Mouse (Mus musculus) E14TG2a.4 (cell line): ENCODE results near the gene Gm10662.
"Not testable (repeated sequence)": the region's sequence is repeated elsewhere in the genome, so short reads cannot be mapped to it uniquely, and the experiment has no call there.

Experiments used
- CTCF ChIP-seq: conservative IDR thresholded peaks from 2 replicates; pipeline ENCODE4 v1.5.1; 2014; ENCODE audit warnings: low read length
- NANOG ChIP-seq: IDR thresholded peaks from 2 replicates; pipeline ENCODE4 v1.6.1; 2014; ENCODE audit warnings: borderline replicate concordance, low read length, mixed read lengths

DNA sequence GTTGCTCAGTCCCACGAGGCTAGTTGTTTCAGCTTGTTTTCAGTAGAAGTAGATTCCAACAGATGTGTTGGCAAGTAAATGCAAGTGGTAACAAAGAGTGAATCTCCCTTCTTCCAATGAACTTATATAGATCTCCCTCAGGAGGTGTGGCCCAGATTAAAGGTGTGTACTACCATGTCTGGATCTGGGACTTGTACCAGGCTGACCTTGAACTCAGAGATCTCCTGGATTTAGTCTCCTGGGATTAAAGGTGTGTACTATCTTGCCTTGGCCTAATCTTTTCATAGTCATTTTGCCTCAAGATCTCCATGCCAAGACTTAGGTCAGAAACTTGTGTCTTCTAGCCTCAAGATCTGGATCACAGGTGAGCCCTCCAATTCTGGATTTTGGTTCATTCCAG is at the start of gene Gm10662:
- not testable (repeated sequence) for TF ChIP-seq CTCF, NANOG
